Mouse (Mus musculus): Measurements from ENCODE around the gene Ppp1r3e.
A peak's percentile ranks its signal among the peaks of the same experiment; 100 is the strongest.

Gene Ppp1r3e

DNA sequence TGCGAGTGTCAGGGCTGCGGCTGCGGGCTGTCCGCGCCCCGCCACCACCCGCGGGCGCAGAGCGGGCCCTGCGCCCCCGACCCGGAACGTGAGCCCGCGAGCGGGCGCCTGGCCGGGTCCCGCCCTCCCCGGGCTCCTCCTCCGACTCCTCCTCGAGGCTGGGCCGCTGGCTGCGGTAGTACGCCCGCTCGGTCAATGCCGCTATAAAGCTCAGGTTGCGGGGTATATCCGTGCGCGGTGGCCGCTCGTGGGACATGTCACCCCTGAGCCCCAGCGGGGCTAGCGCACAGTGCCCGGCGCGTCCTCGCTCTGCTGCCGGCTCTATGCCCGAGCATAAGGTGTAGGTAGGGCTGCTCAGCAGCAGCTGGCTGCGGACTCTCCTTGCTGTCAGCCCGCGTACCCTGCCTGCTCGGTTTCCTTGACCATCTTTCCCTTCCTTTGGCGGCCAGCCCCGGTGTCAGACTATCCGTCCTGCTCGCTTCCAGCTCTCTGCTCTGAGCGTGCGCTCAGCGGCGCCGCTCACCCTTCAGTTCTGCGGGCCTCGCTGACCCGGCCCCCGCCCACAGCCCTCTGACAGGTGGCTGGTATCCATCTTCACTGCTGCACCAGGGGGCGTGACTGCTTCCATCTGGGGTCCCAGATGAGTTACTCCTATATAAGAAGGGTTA lies at the start of gene Ppp1r3e:
Gene Ppp1r3e (minus strand): TSS at position 503 of the 668 bp plus-strand sequence.
- peak; percentile 97 for DNase-seq

DNA sequence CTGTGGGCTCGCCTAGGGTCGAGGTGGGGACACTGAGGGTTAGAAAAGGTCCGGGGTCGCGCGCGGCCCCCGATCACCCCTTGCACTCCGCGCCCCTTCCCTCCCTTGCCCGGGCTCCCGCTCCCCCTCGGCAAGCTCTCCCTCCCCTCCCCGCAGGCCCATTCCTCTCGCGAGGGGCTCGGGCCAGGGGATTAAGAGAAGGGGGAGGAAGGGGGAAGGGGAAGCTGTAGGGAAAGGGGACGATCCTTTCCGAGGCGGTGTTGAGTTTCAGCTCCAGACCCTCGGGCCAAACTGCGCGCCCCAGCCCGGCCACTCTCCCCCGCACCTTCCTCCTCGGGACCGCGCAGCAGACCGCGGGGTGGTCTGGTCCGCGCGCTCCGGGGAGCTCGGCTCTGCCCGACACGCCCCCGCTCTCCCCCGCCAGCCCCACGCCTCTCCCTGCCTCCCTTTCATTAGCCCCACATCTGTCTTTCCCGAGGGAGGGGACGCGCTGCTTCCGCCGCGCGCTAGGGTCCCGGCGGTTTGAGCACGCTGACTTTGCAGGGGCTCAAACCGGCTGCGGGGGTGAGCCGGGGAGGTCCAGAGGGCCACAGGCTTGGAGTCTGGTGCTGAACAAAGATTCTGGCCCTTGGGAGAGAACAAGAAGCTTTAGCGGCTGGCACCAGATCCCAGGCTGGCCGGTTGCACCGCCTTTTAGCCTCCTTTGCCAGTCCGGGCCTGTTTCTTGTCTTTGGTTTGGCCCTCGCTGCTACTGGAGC lies 49.2 kb upstream of the Ppp1r3e start:
- peak; percentile 98 for DNase-seq

DNA sequence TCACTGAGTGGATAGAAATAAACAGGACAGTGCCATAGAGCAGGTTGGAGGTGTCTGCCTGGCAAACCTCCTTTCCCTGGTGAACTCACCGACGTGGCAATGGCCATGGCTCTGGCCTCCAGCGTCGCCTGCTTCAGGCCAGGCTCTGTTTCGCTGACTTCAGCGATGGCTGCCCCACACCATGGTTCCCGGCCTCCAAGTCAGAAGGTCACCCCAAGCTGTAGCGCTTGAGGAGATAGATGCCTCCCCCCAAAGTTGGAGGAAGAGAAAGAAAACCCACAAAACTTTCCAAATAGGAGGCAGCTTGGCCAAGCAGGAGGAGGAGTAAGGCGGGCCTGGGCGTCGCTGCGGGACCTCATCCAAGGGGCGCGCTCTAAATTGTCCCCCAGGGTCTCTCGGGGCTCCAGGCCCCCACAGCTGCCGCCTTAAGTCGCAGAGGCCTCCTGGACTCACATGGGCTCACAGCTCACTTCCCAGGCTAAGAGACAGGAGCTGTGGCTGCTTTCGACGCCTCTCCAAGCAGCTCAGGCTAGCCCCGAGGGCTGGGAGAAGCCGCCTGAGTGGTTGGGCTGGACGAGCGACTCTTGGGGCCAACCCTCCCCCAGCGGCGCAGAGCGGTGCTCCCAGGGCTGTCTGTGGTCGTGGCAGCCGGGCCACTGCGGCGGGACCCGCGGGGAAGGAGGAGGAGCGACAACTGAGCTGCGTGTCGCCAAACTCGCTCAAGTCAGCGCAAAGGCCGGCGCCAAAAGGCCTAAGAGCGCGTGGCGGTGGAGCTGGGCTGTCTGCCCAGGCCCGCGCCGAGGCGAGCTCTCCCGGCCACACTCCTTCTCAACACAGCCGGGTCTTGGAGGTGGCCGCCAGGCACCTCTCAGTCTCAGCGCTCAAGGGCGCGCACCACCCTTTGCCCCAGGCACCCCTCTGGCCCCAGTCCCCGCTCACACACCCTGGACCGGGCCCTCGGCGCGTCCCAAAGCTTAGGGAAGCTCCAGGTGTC lies 48.3 kb upstream of the Ppp1r3e start, which contains the start of gene Efs:
Gene Efs (minus strand): TSS at position 778 of the 994 bp plus-strand sequence.
- peak; percentile 98 for DNase-seq

DNA sequence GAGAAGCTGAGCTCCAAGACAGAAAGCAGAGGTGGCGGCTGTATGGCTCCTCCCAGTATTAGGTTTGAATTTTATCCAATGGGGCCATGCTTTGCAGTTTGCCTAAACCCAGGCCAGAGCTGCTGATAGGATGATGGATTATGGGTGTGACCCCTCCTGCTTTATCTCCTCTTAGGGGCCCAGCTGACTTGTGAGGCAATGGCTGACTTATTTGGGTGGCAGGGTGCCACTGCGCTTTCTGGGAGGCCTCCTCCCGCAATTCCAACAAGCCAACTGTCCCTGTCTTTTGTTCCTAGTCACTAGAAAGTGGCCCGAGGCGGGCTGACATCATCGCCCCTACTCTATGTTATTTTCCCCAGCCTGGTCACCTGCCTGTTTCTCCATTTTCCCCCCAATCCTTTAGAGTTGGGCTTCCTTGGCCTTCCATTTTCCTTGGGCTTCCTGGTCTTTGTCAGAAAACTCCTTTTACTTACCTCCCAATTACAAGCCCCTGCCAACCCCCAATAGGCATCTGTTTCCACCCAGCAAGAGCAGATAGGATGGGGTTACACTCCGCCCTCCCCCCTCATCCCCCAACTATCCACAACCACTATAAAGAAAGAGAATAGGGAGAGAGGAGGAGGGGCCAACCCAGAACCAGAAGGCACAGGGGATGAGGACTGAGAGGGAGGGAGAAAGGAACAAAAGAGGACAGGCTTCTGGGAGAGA lies 47.4 kb upstream of the Ppp1r3e start:
- peak; percentile 98 for DNase-seq

DNA sequence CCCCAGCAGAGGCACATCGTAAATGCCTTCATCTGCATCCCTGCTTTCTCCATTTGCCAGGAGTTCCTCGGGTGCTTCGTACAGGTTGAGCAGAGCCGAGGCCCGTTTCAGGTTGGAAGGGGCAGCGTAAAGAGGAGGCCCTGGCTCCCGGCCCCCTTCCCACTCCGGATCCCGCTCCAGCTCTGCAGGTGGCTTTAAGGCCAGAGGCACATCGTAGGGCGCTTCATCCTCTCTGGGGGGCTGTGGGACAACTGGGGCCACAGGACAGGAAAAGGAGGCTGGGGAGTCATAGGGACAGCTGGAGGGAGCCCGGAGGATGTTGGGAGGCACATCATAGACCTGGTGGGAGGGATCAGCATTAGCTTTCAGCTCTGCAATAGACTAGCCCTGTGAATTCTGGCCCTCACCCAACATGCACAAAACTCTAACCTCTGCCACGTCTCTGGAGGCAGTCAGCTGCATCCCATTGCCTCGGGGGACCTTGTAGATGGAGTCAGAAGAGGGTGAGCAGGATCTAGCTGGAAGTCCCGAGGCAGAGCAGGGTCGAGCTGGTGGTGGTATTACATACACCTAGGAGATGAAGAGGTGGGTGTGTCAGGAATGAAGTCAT lies 42.8 kb upstream of the Ppp1r3e start:
- peak; percentile 91 for DNase-seq

DNA sequence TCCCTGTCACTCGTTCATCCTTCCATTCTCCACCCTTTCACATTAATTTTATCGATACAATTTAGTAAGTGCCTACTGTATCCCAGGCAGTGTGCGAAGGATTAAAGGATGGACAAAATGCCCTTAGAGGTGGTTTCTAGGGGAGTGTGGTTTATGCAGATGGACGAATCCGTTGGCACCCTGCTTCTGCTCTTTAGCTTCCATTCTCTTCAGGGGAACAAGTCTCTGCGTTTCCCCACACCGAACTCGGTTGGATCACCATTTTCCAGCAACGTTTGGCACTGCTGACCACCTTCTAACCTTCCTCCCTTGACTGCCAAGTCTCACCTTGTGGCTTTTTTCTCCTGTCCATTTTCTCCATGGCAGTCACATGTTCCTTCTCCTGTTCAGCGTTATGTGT lies 36.0 kb upstream of the Ppp1r3e start:
- no peak for DNase-seq

DNA sequence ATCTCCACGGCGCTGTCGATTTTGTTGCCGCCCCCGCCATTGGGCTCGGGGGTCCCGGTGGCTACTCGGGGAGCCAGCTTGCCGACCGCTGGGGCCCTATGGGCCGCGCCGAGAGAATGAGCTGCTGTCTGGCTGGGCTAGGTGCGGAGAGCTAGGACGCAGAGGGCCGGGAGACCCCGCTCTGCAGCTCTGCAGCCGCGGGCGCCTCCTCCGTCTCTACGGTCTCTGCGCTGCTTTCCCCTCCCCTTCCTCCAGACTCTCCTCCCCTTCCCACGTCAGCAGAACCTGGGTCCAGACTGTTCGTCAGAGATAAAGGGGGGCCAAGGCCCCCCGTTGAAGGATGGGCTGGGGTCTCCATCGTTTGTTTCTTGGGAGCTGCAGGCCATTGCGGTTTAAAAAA lies 35.5 kb upstream of the Ppp1r3e start, which contains the start of gene Slc22a17:
Gene Slc22a17 (minus strand): TSS at position 247 of the 400 bp plus-strand sequence.
- DNase-seq = peak; percentile 98

DNA sequence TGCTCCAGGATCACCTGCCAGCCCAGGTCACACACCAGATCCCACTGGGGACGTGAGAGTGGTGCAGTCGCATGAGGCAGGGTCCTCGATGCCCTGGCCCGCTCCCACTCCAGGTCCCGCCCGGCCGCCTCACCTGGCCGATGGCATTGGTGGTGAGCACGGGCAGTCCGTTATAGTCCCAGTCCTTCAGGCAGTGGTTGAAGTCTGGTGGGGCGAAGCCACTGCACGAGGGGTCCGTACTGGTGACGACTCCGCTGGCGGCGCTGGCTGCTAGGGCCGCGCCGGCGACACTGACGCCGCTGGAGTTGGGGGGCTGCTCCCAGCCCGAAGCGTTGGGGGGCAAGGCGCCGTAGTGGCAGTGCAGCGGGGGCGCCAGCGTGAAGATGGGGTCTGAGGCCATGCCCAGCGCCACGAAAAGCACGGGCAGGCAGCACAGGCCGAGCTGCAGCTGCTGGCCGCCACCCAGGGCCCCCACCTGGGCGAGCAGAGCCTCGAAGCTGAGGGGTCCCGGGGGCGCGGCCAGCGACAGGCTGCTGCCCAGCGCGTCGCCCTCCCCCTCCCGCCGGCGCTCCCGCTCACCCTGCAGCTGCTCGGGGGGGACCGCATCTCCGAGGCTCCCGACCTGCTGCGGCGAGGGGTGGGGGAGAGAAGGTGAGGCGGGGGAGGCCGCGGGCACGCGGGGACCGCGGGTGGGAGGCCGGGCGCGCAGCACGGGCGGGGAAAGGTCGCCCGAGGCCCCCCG lies 34.9 kb upstream of the Ppp1r3e start:
- peak; percentile 92 for DNase-seq

DNA sequence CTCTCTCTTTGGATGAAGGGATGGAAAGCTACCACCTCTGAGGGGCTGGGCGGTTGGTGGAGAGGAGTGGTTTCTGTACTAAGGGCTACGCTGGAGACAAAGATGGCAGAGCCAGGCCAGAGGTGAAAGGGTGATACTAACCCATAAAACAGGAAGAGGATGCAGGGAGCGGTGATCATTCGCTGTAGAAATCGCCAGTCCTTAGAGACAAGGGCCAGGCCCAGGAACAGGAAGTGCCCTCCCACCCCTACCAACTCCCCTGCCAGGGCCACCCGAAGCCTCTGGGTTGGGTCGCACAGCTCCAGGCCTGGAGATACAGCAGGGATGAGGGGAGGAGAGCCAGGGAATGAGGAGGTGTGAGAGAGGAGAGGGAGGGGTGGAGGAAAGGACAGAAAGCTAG lies 31.3 kb upstream of the Ppp1r3e start:
- DNase-seq = no peak

DNA sequence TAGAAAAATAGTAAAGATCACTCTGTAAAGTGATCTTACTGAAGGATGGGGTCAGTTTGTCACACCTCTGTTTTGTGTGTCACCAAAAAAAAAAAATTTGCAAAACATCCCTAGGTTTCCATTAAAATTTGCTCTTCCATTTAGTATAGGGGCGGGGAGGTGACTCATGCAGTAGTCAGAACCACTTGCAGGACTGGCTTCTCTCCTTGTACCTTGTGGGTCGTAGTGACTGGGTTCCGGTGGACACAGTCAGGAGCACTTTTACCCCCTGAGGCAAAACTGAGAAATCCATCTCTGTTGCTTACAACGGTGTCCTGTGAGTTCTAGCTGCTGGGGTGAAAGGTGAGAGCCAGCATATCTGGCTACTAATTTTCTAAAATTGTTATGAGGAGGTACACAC lies 26.3 kb upstream of the Ppp1r3e start:
- DNase-seq = no peak

DNA sequence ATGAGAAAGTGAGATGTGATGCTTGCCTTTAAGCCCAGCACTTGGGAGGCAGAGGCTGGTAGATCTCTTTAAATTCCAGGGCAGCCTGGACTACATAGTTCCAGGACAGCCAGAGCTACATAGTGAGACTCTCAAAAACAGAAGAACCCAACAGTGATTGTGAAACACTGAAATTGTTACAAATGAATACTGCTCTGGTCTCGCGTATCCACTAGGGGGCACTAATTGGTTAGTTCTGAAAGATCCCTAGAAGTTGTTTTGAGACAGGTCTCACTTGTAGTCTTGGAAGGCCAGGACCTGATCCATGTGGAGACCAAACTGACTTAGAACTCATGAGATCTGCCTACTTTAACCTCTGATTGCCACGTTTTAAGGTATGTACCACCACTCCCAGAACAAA lies 23.0 kb upstream of the Ppp1r3e start:
- DNase-seq = peak; percentile 93

DNA sequence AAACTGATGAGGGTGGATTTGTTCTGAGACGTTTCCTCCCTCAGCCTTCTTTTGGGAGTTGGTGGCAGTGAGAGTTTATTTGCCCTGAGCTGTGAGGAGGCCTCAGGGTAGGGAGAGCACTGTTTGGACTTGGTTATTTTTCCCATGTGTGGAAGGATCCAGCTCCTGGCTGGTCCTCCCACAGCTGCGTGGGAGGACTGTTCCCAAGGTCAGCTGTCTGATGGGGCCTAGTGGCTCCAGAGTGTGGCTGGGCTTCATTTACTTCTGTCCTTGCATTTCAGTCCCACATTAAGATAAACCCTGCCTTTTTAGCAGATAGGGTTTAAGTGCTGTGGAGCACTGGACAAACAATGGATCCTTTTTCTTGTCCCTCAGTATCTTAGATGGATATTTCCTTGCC lies 20.1 kb upstream of the Ppp1r3e start:
- DNase-seq = no peak

DNA sequence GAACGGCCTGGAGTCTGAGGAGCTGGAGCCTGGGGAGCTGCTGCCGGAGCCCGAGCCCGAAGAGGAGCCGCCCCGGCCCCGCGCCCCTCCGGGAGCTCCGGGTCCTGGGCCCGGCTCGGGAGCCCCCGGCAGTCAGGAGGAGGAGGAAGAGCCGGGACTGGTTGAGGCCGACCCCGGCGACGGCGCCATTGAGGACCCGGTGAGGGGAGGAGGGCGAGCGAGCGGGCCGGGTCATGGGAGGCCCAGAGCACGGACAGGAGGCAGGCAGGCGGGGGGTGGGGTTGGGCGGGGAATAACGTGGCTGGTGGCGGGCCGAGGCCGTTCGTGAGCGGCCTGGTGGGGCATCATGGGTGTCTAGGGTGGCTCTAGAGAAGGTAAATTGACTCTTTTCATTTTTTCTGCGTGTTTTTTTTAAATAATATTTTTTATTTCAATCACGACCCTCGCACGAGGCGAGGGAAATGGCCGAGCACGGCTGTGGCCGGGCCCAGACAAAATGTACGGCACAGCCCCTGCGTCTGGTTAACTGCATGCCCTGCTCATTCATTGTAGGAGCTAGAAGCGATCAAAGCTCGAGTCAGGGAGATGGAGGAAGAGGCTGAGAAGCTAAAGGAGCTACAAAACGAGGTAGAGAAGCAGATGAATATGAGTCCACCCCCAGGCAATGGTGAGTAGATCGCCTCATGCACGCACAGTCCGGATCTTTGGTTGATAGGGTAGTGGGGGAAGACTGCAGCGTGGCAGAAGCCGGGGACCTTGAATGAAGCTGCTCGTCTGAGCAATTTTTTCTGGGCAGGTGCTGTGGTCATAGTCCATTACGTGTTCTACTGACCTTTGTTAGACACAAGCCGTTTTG lies 17.2 kb upstream of the Ppp1r3e start:
- DNase-seq = peak; percentile 91

DNA sequence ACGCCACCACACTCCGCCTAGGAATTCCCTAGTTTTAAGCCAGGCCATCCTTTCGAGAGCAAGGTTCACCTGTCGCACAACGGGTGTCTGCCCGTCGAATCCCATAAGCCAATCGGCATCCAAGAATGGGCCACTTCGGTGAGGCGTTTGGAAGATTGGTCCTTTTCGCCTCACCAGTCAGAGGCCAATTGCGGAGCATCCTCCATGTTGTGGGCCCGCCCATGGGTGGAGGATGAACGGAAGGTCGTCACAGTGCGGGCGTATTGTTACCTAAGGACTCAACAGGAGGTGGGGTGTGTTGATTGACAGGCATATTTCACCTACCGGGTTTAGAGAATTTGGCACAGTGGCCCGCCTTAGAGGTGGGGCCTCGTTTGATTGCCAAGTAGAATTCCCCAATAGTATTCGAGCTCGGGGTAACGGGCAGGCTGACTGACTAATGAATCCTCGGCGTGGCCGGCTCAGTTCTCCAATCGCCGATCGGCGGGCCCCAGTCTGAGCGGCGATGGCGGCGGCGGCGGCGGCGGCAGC lies 16.4 kb upstream of the Ppp1r3e start:
- DNase-seq = peak; percentile 100

DNA sequence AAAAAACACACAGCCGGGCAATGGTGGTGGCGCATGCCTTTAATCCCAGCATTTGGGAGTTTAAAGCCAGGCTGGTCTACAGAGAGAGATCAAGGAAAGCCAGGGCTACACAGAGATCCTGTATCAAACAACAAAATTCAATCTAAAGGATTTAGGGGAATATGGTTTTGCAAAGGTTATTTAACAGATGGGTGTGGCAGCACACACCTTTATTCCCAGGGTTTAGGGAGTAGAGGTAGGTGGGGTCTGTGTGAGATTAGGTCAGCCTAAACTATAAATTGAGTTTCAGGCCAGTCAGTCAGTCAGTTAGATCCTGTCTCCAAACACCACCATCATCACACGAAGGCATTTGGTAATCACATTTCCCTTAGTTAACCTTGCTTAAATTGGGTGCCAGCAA lies 14.8 kb upstream of the Ppp1r3e start, which contains the start of gene Pabpn1:
Gene Pabpn1 (plus strand): TSS at position 301 of the 400 bp plus-strand sequence.
- DNase-seq = no peak

DNA sequence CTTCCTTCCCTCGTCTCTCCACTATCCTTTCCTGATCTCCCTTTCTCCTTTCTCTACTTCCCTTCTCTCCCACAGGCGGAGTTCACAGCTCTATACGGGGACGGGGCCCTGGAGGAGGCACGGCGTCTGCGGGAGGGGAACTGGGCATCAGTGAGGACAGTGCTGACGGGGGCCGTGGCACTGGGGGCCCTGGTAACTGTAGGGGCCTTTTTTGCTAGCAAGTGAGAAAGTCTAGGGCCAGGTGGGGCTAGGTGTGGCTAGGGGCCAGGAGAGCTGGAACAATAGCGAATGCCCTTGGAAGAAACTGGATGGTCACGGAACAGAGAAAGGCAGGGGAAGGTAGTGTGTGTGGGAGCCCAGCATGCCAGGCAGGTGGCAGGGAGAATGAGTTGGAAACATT lies 8.0 kb upstream of the Ppp1r3e start:
- DNase-seq = peak; percentile 90

DNA sequence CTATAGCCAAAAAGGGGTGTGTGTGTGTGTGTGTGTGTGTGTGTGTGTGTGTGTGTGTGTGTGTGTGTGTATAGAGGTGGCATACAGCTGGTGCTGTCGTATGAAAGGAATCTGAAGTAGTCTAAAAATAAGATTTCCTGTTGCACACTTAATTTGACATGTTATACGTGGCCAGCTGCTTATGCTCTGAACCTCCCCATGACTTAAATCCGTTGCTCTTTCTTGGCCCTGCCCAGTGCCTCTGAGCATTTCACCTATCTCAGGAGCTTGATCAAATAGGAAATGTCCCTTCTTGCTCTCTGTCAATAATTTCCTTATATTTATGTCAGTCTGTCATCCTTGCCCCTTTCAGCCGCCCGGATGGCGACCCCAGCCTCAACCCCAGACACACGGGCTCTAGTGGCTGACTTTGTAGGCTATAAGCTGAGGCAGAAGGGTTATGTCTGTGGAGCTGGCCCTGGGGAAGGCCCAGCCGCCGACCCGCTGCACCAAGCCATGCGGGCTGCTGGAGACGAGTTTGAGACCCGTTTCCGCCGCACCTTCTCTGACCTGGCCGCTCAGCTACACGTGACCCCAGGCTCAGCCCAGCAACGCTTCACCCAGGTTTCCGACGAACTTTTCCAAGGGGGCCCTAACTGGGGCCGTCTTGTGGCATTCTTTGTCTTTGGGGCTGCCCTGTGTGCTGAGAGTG lies 6.8 kb upstream of the Ppp1r3e start:
- DNase-seq = peak; percentile 91

DNA sequence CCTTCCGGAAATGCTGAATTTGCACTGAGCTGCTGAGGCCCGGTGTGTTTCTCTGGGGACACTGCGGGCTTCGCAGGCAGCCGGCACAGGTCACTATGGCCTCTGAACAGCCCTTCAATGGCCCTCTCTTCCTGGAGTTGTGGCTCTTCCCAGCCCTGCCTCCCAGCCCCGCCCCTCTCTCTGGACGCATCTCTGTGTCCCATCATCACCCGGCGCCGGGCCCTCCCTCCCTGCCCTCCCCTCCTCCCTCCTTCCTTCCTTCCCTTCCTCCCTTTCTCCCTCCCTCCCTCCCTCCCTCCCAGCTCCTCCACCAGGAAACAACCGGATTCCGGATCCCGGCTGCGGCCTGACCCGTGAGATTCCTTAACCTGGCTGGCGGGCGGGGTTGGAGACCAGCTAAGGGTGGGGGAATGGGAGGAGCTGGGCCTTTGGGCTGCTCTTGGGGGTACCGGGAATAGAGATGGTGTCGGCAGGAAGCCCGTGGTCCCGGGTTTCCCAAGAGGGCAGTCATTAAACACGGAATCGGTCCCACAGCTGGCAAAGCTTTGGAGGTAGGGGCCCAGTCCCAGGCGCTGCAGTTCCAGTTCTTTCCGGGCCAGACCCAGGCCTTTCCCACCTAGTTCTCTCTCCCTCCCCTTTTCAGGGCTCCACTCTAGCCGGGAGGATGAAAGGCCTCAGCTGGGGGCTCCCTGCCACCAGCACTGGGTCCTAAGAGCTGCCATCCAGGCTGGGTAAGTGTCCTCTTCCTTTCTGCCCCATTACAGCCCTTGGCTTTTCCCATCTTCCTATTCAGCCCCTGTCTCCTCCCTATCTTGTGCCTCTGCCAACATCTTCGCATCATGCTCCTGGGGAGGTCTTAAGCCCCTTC lies 6.0 kb upstream of the Ppp1r3e start, which contains the start of the genes Bcl2l2 and Gm20521:
Gene Bcl2l2 (plus strand): TSS at position 224 of the 868 bp plus-strand sequence.
Gene Gm20521 (plus strand): TSS at position 288 of the 868 bp plus-strand sequence.
- peak; percentile 99 for DNase-seq
